15 mouse cellular contexts compared by ENCODE assay signal in genomic region chr2:164781876-164782275, GRCm38 (mm10). TPM values are rescaled to one million over a fixed set of nuclear protein-coding genes. Genes with fewer than 3 reads are reported as not detected.
"Had no signal": no experiment of that assay in that cellular context is flagged by ENCODE, and none has a peak within 500 bp of the region (broad histone marks: within the 10 kb centered on the region; RNA-seq: fewer than 3 reads in every experiment).

No protein-coding gene starts in this region.

- DNase-seq: kidney, adult 8-10 months; kidney, postnatal 10 days; kidney, postnatal 36 days; left cerebral cortex, postnatal 4 days; liver, postnatal 0 days; lung, embryonic 14.5 days; right cerebral cortex, adult 18-20 months; right cerebral cortex, postnatal 14 days; right cerebral cortex, postnatal 4 days; spleen, adult 18-20 months; thymus, adult 18-20 months; thymus, postnatal 4 days had no signal

RNA-seq across cellular contexts. Expression of gene Tnnc2, which starts 2.1 kb away (rescaled TPM):
- total RNA-seq: layer of hippocampus, adult 18-20 months; layer of hippocampus, postnatal 14 days; left cerebral cortex, postnatal 4 days; monocyte, adult 5-6 weeks had no signal
